Mouse (Mus musculus) kidney, postnatal 10 days (tissue): ENCODE measurements around the gene Gm31571.
"Not testable (repeated sequence)": the region's sequence is repeated elsewhere in the genome, so short reads cannot be mapped to it uniquely, and the experiment has no call there.

ENCODE experiments used
- DNase-seq: peaks from one replicate; pipeline ENCODE4 v3.0.0; 2021; ENCODE audit warnings: mixed read lengths

The Gm31571 gene

GRCm38 (mm10) chrY:22051253-22051652 is at the start of gene Gm31571:
TSS of gene Gm31571 (minus strand) at chrY:22051353.
- DNase-seq, result not testable (repeated sequence)
